Mouse (Mus musculus) hindbrain, postnatal 0 days (tissue): ENCODE measurements around the gene Auts2. TPM values are rescaled to one million over a fixed set of nuclear protein-coding genes. Genes with fewer than 3 reads are reported as not detected.

ENCODE experiments used
- ATAC-seq: fragments of 200-750 bp; cut with Nextera tagmentation; 2 replicates; pipeline ENCODE4 v1.8.0; 2017; ENCODE audit warnings: mild to moderate bottlenecking, moderate TSS enrichment, moderate library complexity
- DNase-seq: peaks from one replicate; pipeline ENCODE4 v3.0.0-alpha.2; 2015; ENCODE audit warnings: low spot score
- H3K27ac ChIP-seq: fragments of 300-500 bp; sonication (generic); 2 replicates; pipeline ENCODE4 v1.5.1; 2014; ENCODE audit warnings: mild to moderate bottlenecking
- H3K27me3 ChIP-seq: fragments of 300-500 bp; sonication (generic); 2 replicates; pipeline ENCODE4 v1.6.1; 2014; ENCODE audit warnings: low read length, mixed read lengths; ENCODE audit not compliant: insufficient read depth
- H3K36me3 ChIP-seq: fragments of 300-500 bp; sonication (generic); 2 replicates; pipeline ENCODE4 v1.6.1; 2014; ENCODE audit warnings: low read length, mixed read lengths; ENCODE audit not compliant: insufficient read depth
- H3K4me1 ChIP-seq: fragments of 300-500 bp; sonication (generic); 2 replicates; pipeline ENCODE4 v1.6.1; 2014; ENCODE audit warnings: antibody characterized with exemption, low read length, mixed read lengths; ENCODE audit not compliant: insufficient read depth
- H3K4me2 ChIP-seq: fragments of 300-500 bp; sonication (generic); 2 replicates; pipeline ENCODE4 v1.6.1; 2014; ENCODE audit warnings: low read depth, mild to moderate bottlenecking, low read length, moderate library complexity, mixed read lengths
- H3K4me3 ChIP-seq: fragments of 300-500 bp; sonication (generic); 2 replicates; pipeline ENCODE4 v1.5.1; 2014; ENCODE audit warnings: low read length
- H3K9ac ChIP-seq: fragments of 300-500 bp; sonication (generic); replicated peaks from 2 replicates; pipeline ENCODE4 v1.6.1; 2014; ENCODE audit warnings: mild to moderate bottlenecking, low read length, moderate library complexity, mixed read lengths
- H3K9me3 ChIP-seq: fragments of 300-500 bp; sonication (generic); 2 replicates; pipeline ENCODE4 v1.6.1; 2016; ENCODE audit warnings: low read length, mixed read lengths
- CTCF ChIP-seq: IDR thresholded peaks from 2 replicates; pipeline ENCODE4 v1.5.1; 2016; ENCODE audit warnings: antibody characterized with exemption, control low read depth, low read depth
- WGBS: fragments of 180-500 bp; shearing (Covaris S2); extraction: QIAGEN DNeasy Blood & Tissue Kit; methylation state at CpG from one replicate; pipeline ENCODE4 v1.1.7; 2014; 5-methylcytosine and 5-hydroxymethylcytosine counted together
- polyA plus RNA-seq: library from polyadenylated mRNA; unstranded; fragments of >200 nt; fragmentation: Nextera tagmentation; extraction: Ambion mirVana; gene quantifications from 2 replicates; pipeline ENCODE4 v1.2.1, GENCODE M21; 2015
- total RNA-seq: library from RNA; depleted of rRNA; stranded (reverse); fragments of >200 nt; gene quantifications from 2 replicates; pipeline ENCODE4 v1.2.3, GENCODE M21; 2014

The Auts2 gene
- total and polyA plus RNA-seq, 2 experiments from 2014 or later: 39.3 to 54.9 TPM

DNA sequence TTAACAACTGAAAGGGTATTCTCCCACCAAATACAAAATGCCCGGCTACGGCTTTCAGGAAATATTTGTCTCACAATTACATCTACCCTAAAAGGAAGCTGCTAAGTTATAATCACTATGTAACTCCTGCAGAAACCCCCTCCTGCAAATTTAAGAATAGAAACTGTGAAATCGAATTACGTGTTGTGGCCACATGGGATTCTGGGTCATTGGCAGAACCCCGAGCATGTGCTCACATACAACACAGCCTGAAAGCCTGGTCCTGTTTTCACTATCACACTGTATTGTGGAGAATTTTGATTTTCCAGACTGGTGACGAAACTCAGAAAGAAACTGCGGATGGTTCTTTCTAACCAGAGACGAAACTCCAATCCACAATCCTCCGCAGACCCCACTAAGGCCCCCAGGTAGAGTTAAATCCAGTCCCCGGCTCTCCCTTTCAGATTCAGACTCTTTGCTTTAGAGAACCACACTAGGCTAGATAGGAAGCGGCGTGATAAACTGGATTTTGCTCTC is 21.7 kb downstream of the Auts2 start:
- Histone ChIP-seq H3K4me1 (peaks cover 16% of the 10 kb centered on the region), H3K27me3 (no peaks in the 10 kb centered on the region), H3K36me3 (no peaks in the 10 kb centered on the region), H3K4me2 (no peak overlapping the region), H3K9me3 (no peaks in the 10 kb centered on the region), H3K27ac (no peak overlapping the region), H3K9ac (no peak overlapping the region), H3K4me3 (no peak overlapping the region)
- 39% methylated on average over 12 of the region's 12 CpGs for WGBS
- no peak for TF ChIP-seq CTCF
- DNase-seq (no peak), ATAC-seq (no peak)

DNA sequence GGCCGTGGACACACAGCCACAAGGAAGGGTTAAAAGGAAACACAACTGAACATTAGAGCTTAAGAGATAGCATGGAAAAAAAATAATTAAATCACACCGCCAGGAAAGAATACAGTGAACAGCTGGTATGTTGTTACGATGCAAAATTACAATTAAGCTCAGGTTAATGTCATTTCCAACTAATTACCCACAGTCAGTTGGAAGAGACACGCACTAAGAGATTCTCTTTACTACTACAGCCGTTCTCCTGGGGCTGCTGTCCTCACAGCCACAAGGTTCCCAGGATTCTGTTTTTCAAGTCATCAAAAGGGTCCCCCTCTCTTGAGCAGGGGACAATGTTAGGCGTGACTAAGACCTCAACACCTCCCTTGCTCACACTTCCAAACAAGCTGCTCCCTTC is 25.3 kb downstream of the Auts2 start:
- WGBS: 47% methylated on average over 6 of the region's 6 CpGs
- ATAC-seq (no peak), DNase-seq (no peak)
- Histone ChIP-seq H3K4me3 (no peak overlapping the region), H3K9ac (no peak overlapping the region), H3K36me3 (no peaks in the 10 kb centered on the region), H3K27me3 (no peaks in the 10 kb centered on the region), H3K4me2 (no peak overlapping the region), H3K4me1 (peaks cover 11% of the 10 kb centered on the region), H3K27ac (no peak overlapping the region), H3K9me3 (no peaks in the 10 kb centered on the region)
- TF ChIP-seq CTCF: no peak

- no peak for TF ChIP-seq CTCF
- WGBS: 93% methylated on average over 6 of the region's 6 CpGs
- Histone ChIP-seq H3K36me3 (no peaks in the 10 kb centered on the region), H3K4me3 (no peak overlapping the region), H3K9me3 (no peaks in the 10 kb centered on the region), H3K27ac (no peak overlapping the region), H3K27me3 (no peaks in the 10 kb centered on the region), H3K4me2 (no peak overlapping the region), H3K9ac (no peak overlapping the region), H3K4me1 (peaks cover 14% of the 10 kb centered on the region)
- no peak for ATAC-seq
- DNase-seq: no peak
These were observed 28.6 kb downstream of the Auts2 start for GRCm38 (mm10) chr5:132514521-132514920.

DNA sequence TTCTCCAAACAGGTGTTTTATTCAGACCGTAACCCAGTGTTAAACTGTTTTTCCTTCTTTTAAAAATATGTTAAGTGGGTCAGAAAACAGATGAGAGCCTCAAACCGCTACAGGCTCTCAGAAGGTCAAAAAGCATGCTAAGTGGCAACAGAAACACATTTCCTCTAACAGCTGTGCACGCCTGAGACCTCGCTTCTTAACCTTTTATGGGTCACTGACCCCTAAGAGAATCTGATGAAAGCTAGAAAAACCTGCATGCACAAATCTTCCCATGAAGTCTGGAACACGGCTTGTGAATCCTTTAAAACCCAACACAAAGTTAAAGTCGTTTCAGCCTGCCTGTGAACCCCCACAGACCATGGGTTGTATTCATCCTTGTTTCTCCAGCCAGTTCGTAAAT is 29.9 kb downstream of the Auts2 start:
- 52% methylated on average over 7 of the region's 7 CpGs for whole genome bisulfite sequencing

GRCm38 (mm10) chr5:132509464-132509885 is 33.7 kb downstream of the Auts2 start:
- no peak overlapping the region for H3K9ac ChIP-seq
- 19% methylated on average over 9 of the region's 9 CpGs for WGBS
- H3K4me2 ChIP-seq: peak overlapping the region; percentile 46
- no peak for TF ChIP-seq CTCF
- H3K36me3 ChIP-seq: no peaks in the 10 kb centered on the region
- no peak overlapping the region for H3K4me3 ChIP-seq
- no peak for ATAC-seq
- H3K9me3 ChIP-seq: no peaks in the 10 kb centered on the region
- no peaks in the 10 kb centered on the region for H3K27me3 ChIP-seq
- H3K4me1 ChIP-seq: peaks cover 9% of the 10 kb centered on the region; the same call in 1 of the 2 replicates
- DNase-seq: peak; percentile 56
- no peak overlapping the region for H3K27ac ChIP-seq

More for the DNA sequence above, 29.9 kb downstream of the Auts2 start:
- no peak for TF ChIP-seq CTCF
- Histone ChIP-seq H3K36me3 (no peaks in the 10 kb centered on the region), H3K4me1 (peaks cover 15% of the 10 kb centered on the region; the same call in 1 of the 2 replicates), H3K4me2 (no peak overlapping the region), H3K27ac (no peak overlapping the region), H3K27me3 (no peaks in the 10 kb centered on the region), H3K9ac (no peak overlapping the region), H3K4me3 (no peak overlapping the region), H3K9me3 (no peaks in the 10 kb centered on the region)
- ATAC-seq (no peak), DNase-seq (no peak)

GRCm38 (mm10) chr5:132504893-132505292 is 38.3 kb downstream of the Auts2 start:
- 93% methylated on average over 1 of the region's 1 CpGs for WGBS
- Histone ChIP-seq H3K27ac (no peak overlapping the region), H3K9me3 (no peaks in the 10 kb centered on the region), H3K4me2 (no peak overlapping the region), H3K4me3 (no peak overlapping the region), H3K4me1 (peaks cover 9% of the 10 kb centered on the region; the same call in 1 of the 2 replicates), H3K36me3 (no peaks in the 10 kb centered on the region), H3K9ac (no peak overlapping the region), H3K27me3 (no peaks in the 10 kb centered on the region)
- no peak for ATAC-seq
- no peak for DNase-seq
- no peak for TF ChIP-seq CTCF

DNA sequence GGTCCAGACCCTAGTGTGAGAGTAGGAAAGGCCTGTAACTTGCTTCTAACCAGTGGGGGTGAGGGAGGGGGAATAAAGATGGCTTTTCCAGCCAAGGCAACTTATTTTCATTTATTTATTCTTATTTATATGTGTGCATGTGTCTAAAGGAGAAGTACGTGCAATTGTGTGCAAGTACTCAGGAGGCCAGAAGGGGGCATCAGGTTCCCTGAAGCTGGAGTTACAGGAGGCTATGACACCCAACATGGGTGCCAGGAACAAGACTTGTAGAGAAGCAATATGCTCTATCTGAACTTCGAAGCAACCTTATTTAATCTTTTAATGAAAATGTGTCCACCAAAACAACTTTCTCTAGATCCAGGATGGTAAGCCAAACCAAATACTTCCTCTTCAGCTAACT is 39.7 kb downstream of the Auts2 start:
- Histone ChIP-seq H3K4me3 (no peak overlapping the region), H3K9ac (no peak overlapping the region), H3K36me3 (no peaks in the 10 kb centered on the region), H3K9me3 (no peaks in the 10 kb centered on the region), H3K27ac (no peak overlapping the region), H3K27me3 (no peaks in the 10 kb centered on the region), H3K4me1 (no peaks in the 10 kb centered on the region), H3K4me2 (no peak overlapping the region)
- WGBS: 92% methylated on average over 2 of the region's 2 CpGs
- ATAC-seq (no peak), DNase-seq (no peak)
- no peak for TF ChIP-seq CTCF
